Mouse (Mus musculus) CH12.LX (cell line): Measurements from ENCODE around the gene Tmem82.

ENCODE experiments used
- CHD1 ChIP-seq: IDR thresholded peaks from 2 replicates; pipeline ENCODE4 v1.6.1; 2012; ENCODE audit warnings: low read depth, low read length, improper control_type of control experiment, inconsistent platforms
- CHD2 ChIP-seq: IDR thresholded peaks from 2 replicates; pipeline ENCODE4 v1.6.1; 2011; ENCODE audit warnings: low read length, improper control_type of control experiment
- CTCF ChIP-seq, 2 experiments: IDR thresholded peaks in 1 of 2; conservative IDR thresholded peaks in 1 of 2; 2 replicates each; pipeline ENCODE4 v1.5.1; 2011 to 2012; ENCODE audit warnings: low read depth in 2 of 2, low read length in 2 of 2, improper control_type of control experiment in 1 of 2, inconsistent platforms in 1 of 2, mild to moderate bottlenecking in 1 of 2, moderate library complexity in 1 of 2
- MAX ChIP-seq: IDR thresholded peaks from 2 replicates; pipeline ENCODE4 v1.6.1; 2011; ENCODE audit warnings: low read length, improper control_type of control experiment
- MAZ ChIP-seq: IDR thresholded peaks from 2 replicates; pipeline ENCODE4 v1.6.1; 2012; ENCODE audit warnings: low read depth, mild to moderate bottlenecking, inconsistent platforms, low read length, improper control_type of control experiment, moderate library complexity
- MYC ChIP-seq: IDR thresholded peaks from 2 replicates; pipeline ENCODE4 v1.6.1; 2011; ENCODE audit warnings: low read depth, mild to moderate bottlenecking, improper control_type of control experiment, low read length
- NRF1 ChIP-seq: IDR thresholded peaks from 2 replicates; pipeline ENCODE4 v1.6.1; 2014; ENCODE audit warnings: low read depth, mild to moderate bottlenecking, inconsistent platforms, low read length, improper control_type of control experiment, moderate library complexity
- POLR2A ChIP-seq: IDR thresholded peaks from 2 replicates; pipeline ENCODE4 v1.6.1; 2011; ENCODE audit warnings: low read depth, mild to moderate bottlenecking, improper control_type of control experiment, low read length
- POLR2AphosphoS2 ChIP-seq: IDR thresholded peaks from 2 replicates; pipeline ENCODE4 v1.6.1; 2011; ENCODE audit warnings: low read depth, low read length, improper control_type of control experiment
- SMC3 ChIP-seq: IDR thresholded peaks from 2 replicates; pipeline ENCODE4 v1.6.1; 2011; ENCODE audit warnings: low read depth, low read length, improper control_type of control experiment
- USF2 ChIP-seq: conservative IDR thresholded peaks from 2 replicates; pipeline ENCODE4 v1.6.1; 2011; ENCODE audit warnings: low read depth, low read length, improper control_type of control experiment
- ZKSCAN1 ChIP-seq: IDR thresholded peaks from 2 replicates; pipeline ENCODE4 v1.6.1; 2012; ENCODE audit warnings: low read depth, inconsistent platforms, low read length, improper control_type of control experiment, borderline replicate concordance

- TF ChIP-seq CHD2 = no peak
- TF ChIP-seq USF2 = no peak
- TF ChIP-seq CTCF (conservative IDR thresholded peaks at IDR 0.05 in 1 of 2, IDR thresholded peaks at IDR 0.05 in 1 of 2; ENCODE audit: low read depth in 2 of 2, low read length in 2 of 2) = no peak
- TF ChIP-seq NRF1 = no peak
- no peak for TF ChIP-seq MYC
- TF ChIP-seq MAX = no peak
- TF ChIP-seq MAZ = no peak
- TF ChIP-seq CHD1 = no peak
- no peak for TF ChIP-seq POLR2AphosphoS2
- no peak for TF ChIP-seq POLR2A
- TF ChIP-seq ZKSCAN1 = no peak
- TF ChIP-seq SMC3 = no peak
These were observed 47.6 kb downstream of the Tmem82 start for GRCm38 (mm10) chr4:141570821-141571220.
